Mouse (Mus musculus): ENCODE data around the gene Hoxd9. TPM values are rescaled to one million over a fixed set of nuclear protein-coding genes. Genes with fewer than 3 reads are reported as not detected.

The Hoxd9 gene
- polyA plus RNA-seq, 1 experiment from 2014 or later, result not detected

DNA sequence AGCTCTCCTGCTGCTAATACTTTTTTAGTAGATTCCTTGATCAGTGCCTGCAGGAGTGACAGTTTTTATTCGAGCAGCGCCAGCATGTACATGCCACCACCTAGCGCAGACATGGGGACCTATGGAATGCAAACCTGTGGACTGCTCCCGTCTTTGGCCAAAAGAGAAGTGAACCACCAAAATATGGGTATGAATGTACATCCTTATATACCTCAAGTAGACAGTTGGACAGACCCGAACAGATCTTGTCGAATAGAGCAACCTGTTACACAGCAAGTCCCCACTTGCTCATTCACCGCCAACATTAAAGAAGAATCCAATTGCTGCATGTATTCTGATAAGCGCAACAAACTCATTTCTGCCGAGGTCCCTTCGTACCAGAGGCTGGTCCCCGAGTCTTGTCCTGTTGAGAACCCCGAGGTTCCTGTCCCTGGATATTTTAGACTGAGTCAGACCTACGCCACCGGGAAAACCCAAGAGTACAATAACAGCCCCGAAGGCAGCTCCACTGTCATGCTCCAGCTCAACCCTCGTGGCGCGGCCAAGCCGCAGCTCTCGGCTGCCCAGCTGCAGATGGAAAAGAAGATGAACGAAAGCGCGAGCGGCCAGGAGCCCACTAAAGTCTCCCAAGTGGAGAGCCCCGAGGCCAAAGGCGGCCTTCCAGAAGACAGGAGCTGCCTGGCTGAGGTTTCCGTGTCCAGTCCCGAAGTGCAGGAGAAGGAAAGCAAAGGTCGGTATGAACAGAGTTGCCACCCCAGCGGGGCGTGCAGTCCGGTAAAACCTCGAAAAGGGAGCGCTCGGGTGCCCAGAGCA is 5.3 kb upstream of the Hoxd9 start:
- Histone ChIP-seq H3K4me1 (ENCODE audit: control insufficient read depth, insufficient read depth, low read length) (no peaks in the 10 kb centered on the region), H3K9ac (replicated peaks; ENCODE audit: low read length) (no peak overlapping the region), H3K36me3 (ENCODE audit: control insufficient read depth, insufficient read depth, low read length) (no peaks in the 10 kb centered on the region), H3K4me3 (replicated peaks; ENCODE audit: low read depth, low read length) (no peak overlapping the region), H3K27ac (replicated peaks; ENCODE audit: low read depth, low read length) (no peak overlapping the region), H3K4me2 (ENCODE audit: low read length) (no peak overlapping the region), H3K9me3 (ENCODE audit: control insufficient read depth, low read length) (no peaks in the 10 kb centered on the region; the same call in 1 of the 2 replicates), H3K27me3 (ENCODE audit: control insufficient read depth, insufficient read depth, low read length) (peaks cover 96% of the 10 kb centered on the region)
- WGBS, result 4% methylated on average over 35 of the region's 35 CpGs
- ATAC-seq (ENCODE audit: low FRiP score, low TSS enrichment) (no peak), DNase-seq (no peak)

GRCm38 (mm10) chr2:74692808-74693431 is 4.6 kb upstream of the Hoxd9 start:
- WGBS, result under 1% methylated on average over 20 of the region's 20 CpGs
- Histone ChIP-seq H3K4me1 (ENCODE audit: control insufficient read depth, insufficient read depth, low read length) (no peaks in the 10 kb centered on the region), H3K36me3 (ENCODE audit: control insufficient read depth, insufficient read depth, low read length) (no peaks in the 10 kb centered on the region), H3K4me2 (ENCODE audit: low read length) (no peak overlapping the region), H3K9me3 (ENCODE audit: control insufficient read depth, low read length) (no peaks in the 10 kb centered on the region; the same call in 1 of the 2 replicates), H3K4me3 (replicated peaks; ENCODE audit: low read depth, low read length) (no peak overlapping the region), H3K9ac (replicated peaks; ENCODE audit: low read length) (no peak overlapping the region), H3K27me3 (ENCODE audit: control insufficient read depth, insufficient read depth, low read length) (peaks cover 96% of the 10 kb centered on the region), H3K27ac (replicated peaks; ENCODE audit: low read depth, low read length) (no peak overlapping the region)
- no peak for ATAC-seq (ENCODE audit: low FRiP score, low TSS enrichment)
- no peak for DNase-seq

- H3K4me1 ChIP-seq (ENCODE audit: control insufficient read depth, insufficient read depth, low read length), result no peaks in the 10 kb centered on the region
- no peak for ATAC-seq (ENCODE audit: low FRiP score, low TSS enrichment)
- H3K27me3 ChIP-seq (ENCODE audit: control insufficient read depth, insufficient read depth, low read length), result peaks cover 96% of the 10 kb centered on the region
- H3K27ac ChIP-seq (replicated peaks; ENCODE audit: low read depth, low read length), result no peak overlapping the region
- H3K9me3 ChIP-seq (ENCODE audit: control insufficient read depth, low read length), result no peaks in the 10 kb centered on the region; the same call in 1 of the 2 replicates
- no peaks in the 10 kb centered on the region for H3K36me3 ChIP-seq (ENCODE audit: control insufficient read depth, insufficient read depth, low read length)
- H3K4me3 ChIP-seq (replicated peaks; ENCODE audit: low read depth, low read length), result no peak overlapping the region
- no peak overlapping the region for H3K9ac ChIP-seq (replicated peaks; ENCODE audit: low read length)
- WGBS, result 8% methylated on average over 4 of the region's 4 CpGs
- no peak overlapping the region for H3K4me2 ChIP-seq (ENCODE audit: low read length)
- no peak for DNase-seq
Measured at GRCm38 (mm10) chr2:74693432-74693827, 4.1 kb upstream of the Hoxd9 start.

DNA sequence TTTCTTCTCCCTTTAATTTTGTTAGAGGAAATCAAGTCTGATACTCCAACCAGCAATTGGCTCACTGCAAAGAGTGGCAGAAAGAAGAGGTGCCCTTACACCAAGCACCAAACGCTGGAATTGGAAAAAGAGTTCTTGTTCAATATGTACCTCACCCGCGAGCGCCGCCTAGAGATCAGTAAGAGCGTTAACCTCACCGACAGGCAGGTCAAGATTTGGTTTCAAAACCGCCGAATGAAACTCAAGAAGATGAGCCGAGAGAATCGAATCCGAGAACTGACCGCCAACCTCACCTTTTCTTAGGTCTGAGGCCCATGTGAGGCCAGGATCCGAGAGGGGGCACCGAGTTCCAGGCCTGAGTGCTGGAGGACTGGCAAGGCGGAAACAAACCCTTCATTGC is 3.5 kb upstream of the Hoxd9 start:
- peaks cover 96% of the 10 kb centered on the region for H3K27me3 ChIP-seq (ENCODE audit: control insufficient read depth, insufficient read depth, low read length)
- DNase-seq, result no peak
- no peak overlapping the region for H3K27ac ChIP-seq (replicated peaks; ENCODE audit: low read depth, low read length)
- H3K36me3 ChIP-seq (ENCODE audit: control insufficient read depth, insufficient read depth, low read length), result no peaks in the 10 kb centered on the region
- no peaks in the 10 kb centered on the region; the same call in 1 of the 2 replicates for H3K9me3 ChIP-seq (ENCODE audit: control insufficient read depth, low read length)
- H3K4me3 ChIP-seq (replicated peaks; ENCODE audit: low read depth, low read length), result no peak overlapping the region
- no peaks in the 10 kb centered on the region for H3K4me1 ChIP-seq (ENCODE audit: control insufficient read depth, insufficient read depth, low read length)
- ATAC-seq (ENCODE audit: low FRiP score, low TSS enrichment), result no peak
- H3K4me2 ChIP-seq (ENCODE audit: low read length), result no peak overlapping the region
- 2% methylated on average over 16 of the region's 16 CpGs for WGBS
- no peak overlapping the region for H3K9ac ChIP-seq (replicated peaks; ENCODE audit: low read length)

DNA sequence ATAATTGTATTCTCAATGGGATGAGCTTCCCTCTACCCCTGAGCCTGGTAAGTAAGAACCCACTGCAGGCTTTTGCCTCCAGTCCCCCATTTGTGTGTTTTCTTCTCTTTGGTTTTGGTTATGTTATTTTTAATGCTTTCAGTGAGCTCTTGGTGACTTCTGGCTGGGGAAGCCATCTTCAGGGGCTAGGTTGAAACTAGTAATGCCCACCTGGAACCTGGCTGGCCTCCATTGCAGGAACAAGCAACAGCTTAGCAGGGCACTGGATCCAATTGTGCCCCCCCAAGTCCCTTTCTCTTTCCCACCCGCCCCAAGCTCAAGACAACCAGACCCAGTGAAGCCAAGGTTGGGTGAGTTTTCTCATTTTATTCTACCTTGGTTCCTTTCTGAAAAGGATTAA is 2.1 kb upstream of the Hoxd9 start:
- Histone ChIP-seq H3K27ac (replicated peaks; ENCODE audit: low read depth, low read length) (no peak overlapping the region), H3K9ac (replicated peaks; ENCODE audit: low read length) (no peak overlapping the region), H3K9me3 (ENCODE audit: control insufficient read depth, low read length) (no peaks in the 10 kb centered on the region; the same call in 1 of the 2 replicates), H3K4me3 (replicated peaks; ENCODE audit: low read depth, low read length) (no peak overlapping the region), H3K4me1 (ENCODE audit: control insufficient read depth, insufficient read depth, low read length) (no peaks in the 10 kb centered on the region), H3K36me3 (ENCODE audit: control insufficient read depth, insufficient read depth, low read length) (no peaks in the 10 kb centered on the region), H3K4me2 (ENCODE audit: low read length) (no peak overlapping the region), H3K27me3 (ENCODE audit: control insufficient read depth, insufficient read depth, low read length) (peaks cover 97% of the 10 kb centered on the region)
- ATAC-seq (ENCODE audit: low FRiP score, low TSS enrichment) (no peak), DNase-seq (no peak)
- WGBS, result 7% methylated on average over 1 of the region's 1 CpGs

DNA sequence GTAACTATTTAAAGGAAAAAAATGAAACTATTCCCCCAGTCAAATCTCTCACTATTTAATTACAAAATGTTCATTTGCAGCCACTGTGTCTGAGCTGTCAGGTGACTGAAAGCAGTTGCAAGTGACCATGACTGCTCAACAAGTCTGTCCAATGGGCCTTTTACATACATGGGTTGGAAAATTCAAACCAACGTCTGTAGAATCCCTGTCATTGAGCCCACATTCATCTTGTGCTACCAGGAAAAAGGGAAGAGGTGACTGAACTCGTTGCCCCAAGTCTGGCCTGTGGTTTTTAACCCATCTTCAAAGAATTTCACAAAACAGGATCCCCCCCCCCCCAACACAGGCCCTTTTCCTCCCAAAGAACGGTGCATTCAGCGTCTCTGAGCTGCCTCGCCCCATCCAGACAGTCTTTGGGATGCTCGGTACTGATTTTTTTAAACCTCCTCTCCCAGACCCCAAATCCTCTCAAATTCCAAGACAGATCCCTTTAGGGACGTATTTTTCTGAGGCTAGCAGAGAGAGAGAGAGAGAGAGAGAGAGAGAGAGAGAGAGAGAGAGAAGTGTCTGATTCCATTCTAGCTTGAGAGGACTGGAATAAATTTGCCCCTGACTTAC is 1.6 kb upstream of the Hoxd9 start:
- H3K27ac ChIP-seq (replicated peaks; ENCODE audit: low read depth, low read length), result no peak overlapping the region
- DNase-seq, result no peak
- no peak overlapping the region for H3K9ac ChIP-seq (replicated peaks; ENCODE audit: low read length)
- no peak overlapping the region for H3K4me3 ChIP-seq (replicated peaks; ENCODE audit: low read depth, low read length)
- no peaks in the 10 kb centered on the region; the same call in 1 of the 2 replicates for H3K9me3 ChIP-seq (ENCODE audit: control insufficient read depth, low read length)
- no peak for ATAC-seq (ENCODE audit: low FRiP score, low TSS enrichment)
- WGBS, result 2% methylated on average over 7 of the region's 7 CpGs
- H3K4me1 ChIP-seq (ENCODE audit: control insufficient read depth, insufficient read depth, low read length), result no peaks in the 10 kb centered on the region
- H3K4me2 ChIP-seq (ENCODE audit: low read length), result no peak overlapping the region
- peaks cover 100% of the 10 kb centered on the region for H3K27me3 ChIP-seq (ENCODE audit: control insufficient read depth, insufficient read depth, low read length)
- H3K36me3 ChIP-seq (ENCODE audit: control insufficient read depth, insufficient read depth, low read length), result no peaks in the 10 kb centered on the region

DNA sequence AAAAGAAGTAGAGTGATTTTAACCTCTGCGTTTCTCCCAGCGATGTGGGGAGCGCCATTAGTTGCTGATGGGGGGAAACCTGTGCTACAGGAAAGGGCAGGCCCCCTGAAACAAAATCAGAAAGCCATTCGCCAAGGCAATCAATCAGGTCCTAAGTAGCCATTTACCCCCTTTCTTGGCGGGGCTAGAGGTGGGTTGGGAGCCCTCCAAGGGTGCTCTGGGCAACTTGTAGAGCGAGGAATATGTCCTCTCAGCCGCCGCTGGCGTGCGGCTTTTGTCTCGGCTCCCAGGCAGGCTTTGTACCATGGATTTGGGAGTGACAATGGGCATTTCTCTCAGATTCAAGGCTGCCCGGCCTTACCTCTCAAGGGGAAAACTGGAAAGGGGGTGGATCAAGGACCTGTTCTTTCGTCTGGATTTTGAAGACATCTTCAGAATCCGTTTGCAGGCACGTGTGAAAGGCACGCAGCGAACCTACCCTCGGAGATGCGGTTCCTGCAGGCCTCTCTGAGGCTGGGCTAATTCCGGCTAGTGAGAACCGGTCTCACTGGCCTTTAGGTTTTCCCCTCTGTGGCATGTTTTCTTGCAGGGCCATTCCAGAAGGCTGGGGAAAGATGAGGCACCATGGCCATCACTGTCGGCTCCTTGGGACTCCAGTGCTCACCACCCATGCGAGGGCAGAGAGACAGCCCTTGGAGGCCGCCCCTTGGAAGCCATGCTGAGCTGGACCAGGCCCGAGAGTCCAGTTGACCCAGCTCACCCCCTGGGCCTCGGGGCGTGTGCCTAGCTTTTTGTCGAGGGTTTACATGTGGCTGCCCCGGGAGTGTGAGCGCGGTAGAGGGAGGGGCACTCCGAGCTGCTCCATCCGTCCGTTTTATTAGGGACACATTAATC is 838 bp upstream of the Hoxd9 start:
- DNase-seq (no peak), ATAC-seq (ENCODE audit: low FRiP score, low TSS enrichment) (no peak)
- no peaks in the 10 kb centered on the region for H3K9me3 ChIP-seq (ENCODE audit: control insufficient read depth, low read length)
- no peak overlapping the region for H3K4me3 ChIP-seq (replicated peaks; ENCODE audit: low read depth, low read length)
- H3K9ac ChIP-seq (replicated peaks; ENCODE audit: low read length), result no peak overlapping the region
- H3K36me3 ChIP-seq (ENCODE audit: control insufficient read depth, insufficient read depth, low read length), result no peaks in the 10 kb centered on the region
- under 1% methylated on average over 34 of the region's 34 CpGs for WGBS
- no peak overlapping the region for H3K4me2 ChIP-seq (ENCODE audit: low read length)
- no peak overlapping the region for H3K27ac ChIP-seq (replicated peaks; ENCODE audit: low read depth, low read length)
- H3K4me1 ChIP-seq (ENCODE audit: control insufficient read depth, insufficient read depth, low read length), result no peaks in the 10 kb centered on the region
- H3K27me3 ChIP-seq (ENCODE audit: control insufficient read depth, insufficient read depth, low read length), result peaks cover 100% of the 10 kb centered on the region

Data from midbrain, embryonic 14.5 days (tissue).